Mouse (Mus musculus) small intestine, adult 2 months (tissue): ENCODE measurements around the gene Slc17a7. TPM values are rescaled to one million over a fixed set of nuclear protein-coding genes. Genes with fewer than 3 reads are reported as not detected.

Experiments used
- H3K27ac ChIP-seq: fragments of 200-500 bp; 2 replicates; pipeline ENCODE4 v1.5.1; 2012; ENCODE audit warnings: low read depth, low read length, control low read depth, inconsistent platforms; ENCODE audit not compliant: insufficient read depth
- H3K27me3 ChIP-seq: fragments of 200-500 bp; 2 replicates; pipeline ENCODE4 v1.6.1; 2012; ENCODE audit warnings: mild to moderate bottlenecking, moderate library complexity, low read length, inconsistent platforms; ENCODE audit not compliant: control insufficient read depth, insufficient read depth
- H3K36me3 ChIP-seq: fragments of 200-500 bp; 2 replicates; pipeline ENCODE4 v1.6.1; 2012; ENCODE audit warnings: mild to moderate bottlenecking, low read length, control low read depth, inconsistent platforms; ENCODE audit not compliant: control insufficient read depth, insufficient read depth
- H3K4me1 ChIP-seq: fragments of 200-500 bp; 2 replicates; pipeline ENCODE4 v1.6.1; 2012; ENCODE audit warnings: low read length, inconsistent platforms, mixed read lengths; ENCODE audit not compliant: control insufficient read depth, insufficient read depth, insufficient read length
- H3K4me3 ChIP-seq: fragments of 200-500 bp; 2 replicates; pipeline ENCODE4 v1.5.1; 2012; ENCODE audit warnings: low read depth, mild to moderate bottlenecking, control low read depth, inconsistent platforms, low read length, moderate library complexity
- CTCF ChIP-seq: fragments of 200-500 bp; IDR thresholded peaks from 2 replicates; pipeline ENCODE4 v1.5.1; 2012; ENCODE audit warnings: low read depth, mild to moderate bottlenecking, control low read depth, inconsistent platforms, low read length, moderate library complexity, mixed read lengths; ENCODE audit not compliant: insufficient replicate concordance, insufficient read length; ENCODE audit errors: extremely low read depth
- POLR2A ChIP-seq: fragments of 200-500 bp; IDR thresholded peaks from 2 replicates; pipeline ENCODE4 v1.6.1; 2012; ENCODE audit warnings: low read depth, mild to moderate bottlenecking, control low read depth, inconsistent platforms, low read length, moderate library complexity
- WGBS: fragments of 180-500 bp; shearing (Covaris S2); methylation state at CpG from one replicate; pipeline ENCODE4 v1.1.7; 2018; 5-methylcytosine and 5-hydroxymethylcytosine counted together
- polyA plus RNA-seq: library from polyadenylated mRNA; depleted of rRNA; stranded (reverse); fragments of >200 nt; gene quantifications from 2 replicates; pipeline ENCODE4 v1.2.3, GENCODE M21; 2012

Gene Slc17a7
- polyA plus RNA-seq, 1 experiment = 0.09 TPM

DNA sequence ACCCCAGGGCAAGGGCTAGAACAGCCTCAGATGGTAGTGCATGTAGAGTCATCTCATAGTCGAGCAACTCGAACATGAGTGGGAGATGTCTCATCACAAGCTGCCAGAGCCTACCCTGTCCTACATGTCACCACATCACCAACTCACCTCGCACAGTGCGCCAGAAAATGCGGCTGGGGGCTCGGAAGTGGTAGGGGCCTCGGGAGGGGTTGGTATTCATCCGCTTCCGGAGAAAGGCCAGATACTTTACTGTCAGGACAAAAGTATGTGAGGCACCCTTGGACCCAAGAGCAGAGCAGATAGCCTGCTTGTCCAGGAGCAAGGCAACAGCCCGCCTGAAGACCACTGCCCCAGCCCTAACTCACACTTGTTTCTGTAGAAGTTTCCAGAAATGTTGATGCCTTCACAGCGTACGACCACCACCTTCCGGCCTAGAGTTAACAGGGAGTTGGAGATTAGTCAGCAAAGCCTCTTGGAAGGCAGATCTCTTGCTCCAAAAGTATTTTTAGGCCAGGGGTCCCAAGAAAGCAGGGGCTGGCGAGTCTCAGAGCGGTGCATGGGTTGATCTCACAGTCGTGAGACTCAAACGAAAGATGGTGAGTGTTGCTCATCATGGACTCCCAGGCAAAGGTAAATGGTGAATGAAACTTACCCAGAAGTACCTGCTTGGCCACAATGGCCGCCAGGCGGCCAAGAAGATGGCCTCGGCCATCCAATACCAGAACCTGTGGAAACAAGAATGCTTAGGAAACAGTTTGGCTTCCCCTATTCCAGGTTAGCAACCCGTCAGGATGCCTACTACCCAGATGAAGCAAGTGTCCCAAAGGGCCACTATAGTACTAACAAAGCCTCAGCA is 36.7 kb upstream of the Slc17a7 start:
- peak overlapping the region; percentile 67; the same call in 1 of the 2 replicates for H3K27ac ChIP-seq
- TF ChIP-seq POLR2A = no peak
- peak; percentile 37; the same call in 1 of the 2 replicates for TF ChIP-seq CTCF
- H3K4me1 ChIP-seq = peaks cover 12% of the 10 kb centered on the region; the same call in 1 of the 2 replicates
- 16% methylated on average over 21 of the region's 21 CpGs for WGBS
- peaks cover 33% of the 10 kb centered on the region for H3K36me3 ChIP-seq
- H3K27me3 ChIP-seq = no peaks in the 10 kb centered on the region
- peak overlapping the region; percentile 80 for H3K4me3 ChIP-seq

DNA sequence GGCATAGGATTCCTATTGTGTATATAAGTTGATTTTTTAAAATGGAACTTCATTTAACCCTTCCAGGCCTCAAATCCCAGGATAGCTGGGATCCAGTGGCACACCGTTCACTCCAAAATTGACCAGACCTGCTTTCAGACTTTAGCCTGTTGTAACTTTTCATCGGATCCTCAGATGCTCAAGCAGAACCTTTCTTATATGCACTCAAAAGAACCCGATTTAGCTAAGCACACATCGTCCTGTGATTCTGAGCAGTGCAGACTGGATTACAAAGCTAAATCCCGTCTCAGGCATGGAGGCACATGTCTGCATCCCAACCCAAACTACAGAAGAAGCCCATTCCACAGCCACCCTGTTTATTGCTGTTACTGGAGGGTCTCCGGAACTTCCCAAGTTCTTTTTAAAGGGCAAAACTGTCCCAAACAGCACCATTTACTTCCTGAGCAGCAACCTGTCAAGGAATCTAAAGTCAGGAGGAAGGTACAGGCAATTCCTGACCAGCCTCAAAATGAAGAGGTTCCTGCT is 36.0 kb upstream of the Slc17a7 start:
- TF ChIP-seq POLR2A = no peak
- TF ChIP-seq CTCF = no peak
- H3K4me1 ChIP-seq = peaks cover 7% of the 10 kb centered on the region; the same call in 1 of the 2 replicates
- under 1% methylated on average over 6 of the region's 6 CpGs for WGBS
- peak overlapping the region; percentile 67 for H3K27ac ChIP-seq
- H3K4me3 ChIP-seq = peak overlapping the region; percentile 80
- peaks cover 27% of the 10 kb centered on the region for H3K36me3 ChIP-seq
- H3K27me3 ChIP-seq = no peaks in the 10 kb centered on the region

DNA sequence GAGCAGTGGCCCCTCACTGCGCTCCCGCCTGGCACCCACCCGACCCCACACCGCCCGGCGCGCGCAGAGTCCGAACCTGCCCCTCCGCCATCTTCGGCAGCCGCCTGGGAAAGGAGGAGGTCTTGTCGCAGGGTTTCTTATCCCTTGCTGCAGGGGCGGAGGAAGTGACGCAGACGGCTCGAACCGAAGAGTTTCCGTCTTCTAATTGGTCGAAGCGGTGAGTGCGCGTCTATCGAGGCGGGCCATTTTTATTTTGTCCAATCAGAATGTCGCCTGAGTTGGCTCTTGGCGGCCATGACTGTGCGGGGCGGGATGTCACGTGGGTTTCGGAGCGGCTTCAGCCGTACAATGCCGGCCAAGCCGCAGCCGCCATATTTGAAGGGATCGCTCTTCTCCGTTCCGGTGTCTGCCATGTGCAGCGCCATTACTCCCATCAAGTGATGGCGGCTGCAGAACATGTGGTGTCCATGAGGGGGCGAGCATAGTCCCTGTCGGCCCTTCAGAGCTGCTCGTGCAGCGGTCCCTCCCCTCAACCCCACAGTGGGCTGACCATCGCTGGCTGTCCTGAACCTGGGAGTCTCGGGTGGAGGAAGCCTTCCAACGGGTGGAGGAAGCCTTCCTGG is 35.0 kb upstream of the Slc17a7 start, which contains the start of gene Rpl13a:
Gene Rpl13a, minus strand, starts transcription at position 138 of the 623 bp plus-strand sequence.
- peaks cover 23% of the 10 kb centered on the region for H3K36me3 ChIP-seq
- peaks cover 2% of the 10 kb centered on the region; the same call in 1 of the 2 replicates for H3K4me1 ChIP-seq
- no peaks in the 10 kb centered on the region for H3K27me3 ChIP-seq
- WGBS = under 1% methylated on average over 48 of the region's 48 CpGs
- H3K27ac ChIP-seq = peak within 1 kb of the TSS; percentile 74
- TF ChIP-seq CTCF (peak; percentile 77), POLR2A (peak; percentile 87)
- H3K4me3 ChIP-seq = peak within 1 kb of the TSS; percentile 80

GRCm38 (mm10) chr7:45129318-45129717 is 34.4 kb upstream of the Slc17a7 start:
- 1% methylated on average over 17 of the region's 17 CpGs for WGBS

DNA sequence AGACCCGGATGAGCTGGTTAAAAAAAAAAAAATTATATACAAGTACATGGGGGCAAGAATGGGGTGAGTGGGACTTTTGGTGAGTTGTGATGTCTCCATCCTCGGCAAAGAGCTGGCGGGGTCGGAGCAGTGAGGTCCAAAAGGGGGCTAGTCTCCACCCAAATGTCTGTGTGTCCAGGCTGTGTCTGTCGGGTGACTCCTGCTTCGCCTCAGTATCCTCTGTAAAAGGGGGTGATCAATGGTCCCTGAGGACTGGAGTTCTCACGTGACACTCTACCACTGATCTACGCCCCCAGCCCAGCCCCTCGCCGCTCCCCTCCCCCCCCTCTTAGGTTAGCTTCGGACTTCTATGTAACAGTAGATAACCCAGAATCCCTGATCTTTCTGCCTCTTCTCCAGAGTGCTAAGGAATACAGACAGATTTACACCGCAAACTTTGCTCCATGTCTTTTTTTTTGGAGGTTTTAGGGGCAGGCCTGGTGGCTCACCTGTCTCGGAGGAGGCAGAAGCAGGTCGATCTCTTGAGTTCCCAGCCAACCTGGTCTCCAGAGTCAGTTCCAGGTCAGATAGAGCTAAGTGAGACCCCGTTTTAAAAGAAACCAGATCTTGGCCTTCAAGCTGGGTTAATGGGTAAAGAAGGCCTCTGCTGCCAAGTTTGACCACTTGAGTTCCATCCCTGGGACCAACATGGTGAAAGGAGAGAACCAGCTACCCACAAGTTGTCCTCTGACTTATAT is 33.8 kb upstream of the Slc17a7 start:
- no peaks in the 10 kb centered on the region for H3K27me3 ChIP-seq
- TF ChIP-seq POLR2A = no peak
- TF ChIP-seq CTCF = no peak
- WGBS = 74% methylated on average over 15 of the region's 15 CpGs
- H3K36me3 ChIP-seq = peaks cover 23% of the 10 kb centered on the region
- H3K4me1 ChIP-seq = no peaks in the 10 kb centered on the region; the same call in 1 of the 2 replicates
- H3K4me3 ChIP-seq = no peak overlapping the region
- H3K27ac ChIP-seq = 0 out of 2 replicates have a peak overlapping the region, but pooled peaks have one; percentile 74

More at GRCm38 (mm10) chr7:45129318-45129717, 34.4 kb upstream of the Slc17a7 start:
- H3K27me3 ChIP-seq = no peaks in the 10 kb centered on the region
- peaks cover 23% of the 10 kb centered on the region for H3K36me3 ChIP-seq
- TF ChIP-seq CTCF = no peak
- TF ChIP-seq POLR2A = peak; percentile 8; the same call in 1 of the 2 replicates
- H3K27ac ChIP-seq = peak overlapping the region; percentile 74
- H3K4me1 ChIP-seq = peaks cover 2% of the 10 kb centered on the region; the same call in 1 of the 2 replicates
- H3K4me3 ChIP-seq = peak overlapping the region; percentile 72

DNA sequence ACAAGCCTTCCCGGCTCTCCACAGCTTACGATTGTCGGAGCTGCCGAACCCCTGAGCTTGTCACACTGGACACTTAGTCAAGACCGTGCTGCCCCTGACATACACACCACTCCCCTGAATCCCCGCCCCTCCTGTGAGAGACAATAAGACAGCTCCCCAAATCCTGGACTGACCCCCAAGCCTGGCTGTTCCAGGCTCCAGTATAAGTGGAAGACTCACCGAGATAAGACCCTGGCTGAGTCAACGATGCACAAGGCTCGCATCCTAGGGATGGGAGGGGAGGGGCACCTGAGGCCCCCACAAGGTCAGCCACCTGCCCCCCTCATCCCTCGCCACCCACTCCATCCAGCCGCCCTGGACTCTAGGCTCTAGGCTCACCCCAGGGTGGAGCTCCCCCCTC is 31.9 kb upstream of the Slc17a7 start:
- Histone ChIP-seq H3K27ac (no peak overlapping the region), H3K36me3 (peaks cover 5% of the 10 kb centered on the region), H3K4me1 (0 out of 2 replicates have a peak, but pooled peaks cover 4% of the 10 kb centered on the region), H3K27me3 (no peaks in the 10 kb centered on the region), H3K4me3 (no peak overlapping the region)
- TF ChIP-seq POLR2A = no peak
- no peak for TF ChIP-seq CTCF
- WGBS = 92% methylated on average over 11 of the region's 11 CpGs
